Mouse (Mus musculus) forebrain, embryonic 14.5 days (tissue): ENCODE results near the gene Ankrd55. TPM values are rescaled to one million over a fixed set of nuclear protein-coding genes. Genes with fewer than 3 reads are reported as not detected.
"Not testable (repeated sequence)": the region's sequence is repeated elsewhere in the genome, so short reads cannot be mapped to it uniquely, and the experiment has no call there.

Experiments
- ATAC-seq: fragments of 200-750 bp; cut with Nextera tagmentation; 2 replicates; pipeline ENCODE4 v1.8.0; 2017; ENCODE audit warnings: mild to moderate bottlenecking, moderate library complexity
- DNase-seq: peaks from one replicate; pipeline ENCODE4 v3.0.0-alpha.2; 2015; ENCODE audit warnings: low spot score
- H3K27ac ChIP-seq: fragments of 300-500 bp; sonication (generic); 2 replicates; pipeline ENCODE4 v1.5.1; 2014; ENCODE audit warnings: low read depth, mild to moderate bottlenecking, control low read depth, low read length, moderate library complexity
- H3K27me3 ChIP-seq: fragments of 300-500 bp; sonication (generic); replicated peaks from 2 replicates; pipeline ENCODE4 v1.6.1; 2014; ENCODE audit warnings: low read length, control low read depth, mixed read lengths; ENCODE audit not compliant: control insufficient read depth, insufficient read depth
- H3K36me3 ChIP-seq: fragments of 300-500 bp; sonication (generic); 2 replicates; pipeline ENCODE4 v1.6.1; 2014; ENCODE audit warnings: low read length, control low read depth; ENCODE audit not compliant: control insufficient read depth, insufficient read depth
- H3K4me1 ChIP-seq: fragments of 300-500 bp; sonication (generic); 2 replicates; pipeline ENCODE4 v1.6.1; 2014; ENCODE audit warnings: antibody characterized with exemption, low read length, control low read depth; ENCODE audit not compliant: control insufficient read depth, insufficient read depth
- H3K4me2 ChIP-seq: fragments of 300-500 bp; sonication (generic); 2 replicates; pipeline ENCODE4 v1.6.1; 2014; ENCODE audit warnings: mild to moderate bottlenecking, control low read depth, low read length
- H3K4me3 ChIP-seq: fragments of 300-500 bp; sonication (generic); 2 replicates; pipeline ENCODE4 v1.5.1; 2014; ENCODE audit warnings: low read depth, low read length, control low read depth
- H3K9ac ChIP-seq: fragments of 300-500 bp; sonication (generic); 2 replicates; pipeline ENCODE4 v1.6.1; 2014; ENCODE audit warnings: mild to moderate bottlenecking, low read length, control low read depth, moderate library complexity
- H3K9me3 ChIP-seq: fragments of 300-500 bp; sonication (generic); replicated peaks from 2 replicates; pipeline ENCODE4 v1.6.1; 2016; ENCODE audit warnings: low read length, control low read depth, mixed read lengths; ENCODE audit not compliant: control insufficient read depth
- WGBS: fragments of 180-500 bp; shearing (Covaris S2); extraction: QIAGEN DNeasy Blood & Tissue Kit; methylation state at CpG from one replicate; pipeline ENCODE4 v1.1.7; 2014; 5-methylcytosine and 5-hydroxymethylcytosine counted together
- polyA plus RNA-seq: library from polyadenylated mRNA; unstranded; fragments of >200 nt; fragmentation: Nextera tagmentation; extraction: Ambion mirVana; gene quantifications from 2 replicates; pipeline ENCODE4 v1.2.1, GENCODE M21; 2014

Ankrd55 gene
- polyA plus RNA-seq, 1 experiment from 2014 or later, result 2.6 TPM

DNA sequence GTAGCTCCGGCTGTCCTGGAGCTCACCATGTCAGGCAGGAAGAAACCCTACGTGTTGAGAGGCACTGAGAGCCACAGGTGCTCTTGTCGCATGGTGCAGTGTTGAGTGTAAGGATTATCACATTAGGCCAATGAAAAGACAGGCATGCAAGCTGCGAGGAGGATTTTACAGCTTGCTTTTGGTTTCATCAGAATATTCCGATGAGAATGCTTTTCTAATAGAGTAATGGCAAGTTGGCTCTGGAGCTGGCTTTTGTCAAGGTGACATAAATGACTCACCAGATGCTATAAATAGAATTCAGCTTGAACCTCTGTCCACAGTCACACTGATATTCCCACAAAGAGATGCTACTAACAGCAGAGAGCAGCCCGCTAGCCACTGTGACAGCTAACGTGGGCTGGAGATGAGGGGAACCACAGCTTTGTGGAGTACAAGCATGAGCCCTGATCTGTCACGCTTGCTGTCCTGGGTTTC, 137.0 kb downstream of the Ankrd55 start:
- H3K27me3 ChIP-seq, result no peaks in the 10 kb centered on the region
- H3K4me3 ChIP-seq, result no peak overlapping the region
- 83% methylated on average over 8 of the region's 8 CpGs for WGBS
- no peak for ATAC-seq
- no peaks in the 10 kb centered on the region for H3K36me3 ChIP-seq
- no peak overlapping the region for H3K4me2 ChIP-seq
- H3K27ac ChIP-seq, result no peak overlapping the region
- no peak for DNase-seq
- no peak overlapping the region for H3K9ac ChIP-seq
- H3K4me1 ChIP-seq, result no peaks in the 10 kb centered on the region
- H3K9me3 ChIP-seq, result no peaks in the 10 kb centered on the region

DNA sequence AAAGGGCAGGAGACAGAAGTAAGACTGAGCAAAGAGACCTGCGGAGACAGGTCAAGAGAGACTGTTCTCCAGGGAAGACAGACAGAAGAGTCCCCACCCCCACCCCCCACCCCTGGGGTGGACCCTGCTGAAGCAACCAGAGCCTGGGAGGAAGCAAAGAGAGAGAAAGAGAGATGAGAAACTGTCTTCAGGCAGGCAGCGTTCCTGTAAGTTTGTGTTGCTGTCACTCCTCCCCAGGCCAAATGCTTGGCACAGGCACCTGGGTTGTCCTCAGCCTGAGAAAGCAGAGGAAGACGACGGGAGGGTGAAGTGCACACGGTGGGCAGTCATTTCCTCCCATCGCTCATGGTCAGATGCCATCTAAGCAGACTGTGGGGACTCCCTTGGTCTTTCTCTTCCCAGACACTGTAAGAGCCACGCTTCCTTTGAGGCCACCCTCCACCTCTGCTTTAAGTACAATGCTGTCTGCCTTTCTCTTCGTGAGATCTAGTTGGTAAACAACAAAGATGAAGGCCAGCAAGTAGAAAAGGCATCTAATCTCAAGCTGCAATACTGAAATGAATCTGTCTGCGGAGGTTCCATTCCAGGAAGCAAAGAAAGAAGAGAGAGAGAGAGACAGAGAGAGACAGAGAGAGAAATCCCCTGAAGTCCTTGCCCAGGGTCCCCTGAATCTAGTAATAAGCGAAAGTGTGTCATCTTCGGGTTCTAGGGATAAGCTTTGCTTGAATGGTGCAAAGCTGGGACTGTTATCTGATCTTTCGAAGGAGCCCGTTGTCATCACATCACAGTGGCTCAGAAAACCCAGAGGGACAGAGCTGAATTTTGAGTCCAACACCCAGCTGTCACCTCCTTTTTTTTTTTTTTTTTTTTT, 138.2 kb downstream of the Ankrd55 start:
- Histone ChIP-seq H3K27me3 (no peaks in the 10 kb centered on the region), H3K4me3 (no peak overlapping the region), H3K36me3 (no peaks in the 10 kb centered on the region), H3K9ac (no peak overlapping the region), H3K9me3 (no peaks in the 10 kb centered on the region), H3K4me2 (no peak overlapping the region), H3K4me1 (no peaks in the 10 kb centered on the region), H3K27ac (no peak overlapping the region)
- no peak for ATAC-seq
- WGBS, result 83% methylated on average over 13 of the region's 13 CpGs
- no peak for DNase-seq

DNA sequence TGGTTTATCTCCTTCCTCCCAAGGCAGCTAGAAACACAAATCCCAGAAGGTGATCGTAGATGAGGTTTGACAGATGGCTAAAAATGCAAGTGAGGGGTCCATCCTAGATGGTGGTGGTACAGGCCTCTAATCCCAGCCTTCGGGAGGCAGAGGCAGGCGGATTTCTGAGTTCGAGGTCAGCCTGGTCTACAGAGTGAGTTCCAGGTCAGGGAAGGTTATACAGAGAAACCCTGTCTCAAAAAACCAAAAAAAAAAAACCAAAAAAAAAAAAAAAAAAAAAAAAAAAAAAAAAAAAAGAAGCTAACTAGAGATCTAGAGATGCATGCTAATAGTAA, 138.9 kb downstream of the Ankrd55 start:
- H3K27me3 ChIP-seq, H3K9me3 ChIP-seq, DNase-seq, ATAC-seq, H3K4me3 ChIP-seq, H3K9ac ChIP-seq, H3K36me3 ChIP-seq, H3K4me1 ChIP-seq, H3K27ac ChIP-seq, H3K4me2 ChIP-seq: not testable (repeated sequence)
- 91% methylated on average over 4 of the region's 4 CpGs for WGBS

DNA sequence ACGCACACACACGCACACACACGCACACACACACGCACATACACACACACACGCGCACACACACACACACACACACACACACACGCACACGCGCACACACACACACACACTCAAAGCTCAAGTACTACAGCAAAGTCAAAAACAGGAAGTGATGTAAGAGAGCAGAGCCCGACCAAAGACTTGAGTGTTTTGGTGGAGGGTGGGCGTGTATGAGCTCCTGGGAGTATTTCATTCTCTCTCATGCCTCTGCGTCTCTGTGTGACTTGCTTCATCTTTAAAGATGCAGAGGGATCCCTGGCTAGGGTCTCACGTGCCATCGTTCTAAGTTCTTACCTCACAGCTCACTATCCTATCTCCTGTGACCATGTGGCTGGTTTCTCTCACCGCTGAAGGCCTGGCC, 139.3 kb downstream of the Ankrd55 start:
- no peak for DNase-seq
- Histone ChIP-seq H3K9me3 (no peaks in the 10 kb centered on the region), H3K4me2 (no peak overlapping the region), H3K9ac (no peak overlapping the region), H3K27ac (no peak overlapping the region), H3K4me1 (no peaks in the 10 kb centered on the region), H3K27me3 (no peaks in the 10 kb centered on the region), H3K36me3 (no peaks in the 10 kb centered on the region), H3K4me3 (no peak overlapping the region)
- WGBS, result 89% methylated on average over 15 of the region's 15 CpGs
- ATAC-seq, result no peak

DNA sequence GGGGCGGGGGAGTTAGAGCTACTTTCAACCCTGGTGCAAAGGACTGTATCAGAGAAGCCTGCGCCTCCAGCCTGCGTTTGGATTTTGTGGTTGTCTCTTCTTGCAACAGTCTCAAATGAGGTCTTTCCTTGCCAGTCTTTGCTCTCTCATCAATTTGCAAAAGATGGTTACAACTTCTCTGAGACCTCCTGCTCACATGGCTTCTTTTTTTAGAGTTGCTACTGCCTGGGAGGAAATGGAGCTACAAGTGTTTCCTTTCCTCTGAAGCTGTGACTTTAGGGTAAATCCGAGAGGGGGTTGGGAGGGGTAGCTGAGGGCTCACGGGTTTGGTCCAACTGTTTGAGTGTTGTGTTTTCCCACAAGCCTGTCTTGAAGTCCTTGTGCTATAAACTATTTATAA, 145.0 kb downstream of the Ankrd55 start:
- no peak overlapping the region for H3K4me2 ChIP-seq
- ATAC-seq (no peak), DNase-seq (no peak)
- H3K4me1 ChIP-seq, result no peaks in the 10 kb centered on the region
- WGBS, result 77% methylated on average over 5 of the region's 5 CpGs
- H3K36me3 ChIP-seq, result no peaks in the 10 kb centered on the region
- no peak overlapping the region for H3K4me3 ChIP-seq
- H3K9ac ChIP-seq, result no peak overlapping the region
- no peaks in the 10 kb centered on the region for H3K27me3 ChIP-seq
- no peak overlapping the region for H3K27ac ChIP-seq
- H3K9me3 ChIP-seq, result no peaks in the 10 kb centered on the region

Other genes with a start within 250 kb of the Ankrd55 start
- gene Il6st, start 175.6 kb downstream of the Ankrd55 start, polyA plus RNA-seq, result 9.8 and 12.6 TPM in 2 replicates